Mouse (Mus musculus) heart, embryonic 15.5 days (tissue): ENCODE results near the gene Gramd4. TPM values are rescaled to one million over a fixed set of nuclear protein-coding genes. Genes with fewer than 3 reads are reported as not detected.
A peak's percentile ranks its signal among the peaks of the same experiment; 100 is the strongest.

Experiments
- ATAC-seq: fragments of 200-750 bp; cut with Nextera tagmentation; replicated peaks from 2 replicates; pipeline ENCODE4 v1.8.0; 2017; ENCODE audit warnings: low read depth, moderate TSS enrichment; ENCODE audit not compliant: insufficient number of reproducible peaks, insufficient read depth, low FRiP score
- H3K27ac ChIP-seq: fragments of 300-500 bp; sonication (generic); 2 replicates; pipeline ENCODE4 v1.5.1; 2015; ENCODE audit warnings: mild to moderate bottlenecking, inconsistent platforms
- H3K27me3 ChIP-seq: fragments of 300-500 bp; sonication (generic); 2 replicates; pipeline ENCODE4 v1.6.1; 2015; ENCODE audit warnings: inconsistent platforms
- H3K36me3 ChIP-seq: fragments of 300-500 bp; sonication (generic); 2 replicates; pipeline ENCODE4 v1.6.1; 2015; ENCODE audit warnings: mild to moderate bottlenecking, inconsistent platforms
- H3K4me1 ChIP-seq: fragments of 300-500 bp; sonication (generic); replicated peaks from 2 replicates; pipeline ENCODE4 v1.6.1; 2015; ENCODE audit warnings: inconsistent platforms
- H3K4me2 ChIP-seq: fragments of 300-500 bp; sonication (generic); 2 replicates; pipeline ENCODE4 v1.6.1; 2015; ENCODE audit warnings: inconsistent platforms, mild to moderate bottlenecking, moderate library complexity
- H3K4me3 ChIP-seq: fragments of 300-500 bp; sonication (generic); 2 replicates; pipeline ENCODE4 v1.5.1; 2015; ENCODE audit warnings: mild to moderate bottlenecking, inconsistent platforms
- H3K9ac ChIP-seq: fragments of 300-500 bp; sonication (generic); 2 replicates; pipeline ENCODE4 v1.6.1; 2015; ENCODE audit warnings: mild to moderate bottlenecking, inconsistent platforms
- H3K9me3 ChIP-seq: fragments of 300-500 bp; sonication (generic); replicated peaks from 2 replicates; pipeline ENCODE4 v1.6.1; 2016; ENCODE audit warnings: inconsistent platforms
- WGBS: fragments of 180-500 bp; shearing (Covaris S2); methylation state at CpG from one replicate; pipeline ENCODE4 v1.1.7; 2015; ENCODE audit warnings: mixed read lengths; 5-methylcytosine and 5-hydroxymethylcytosine counted together
- polyA plus RNA-seq: library from polyadenylated mRNA; unstranded; fragments of >200 nt; fragmentation: Nextera tagmentation; extraction: Ambion mirVana; gene quantifications from 2 replicates; pipeline ENCODE4 v1.2.1, GENCODE M21; 2015

Gene Gramd4
- polyA plus RNA-seq, 1 experiment from 2014 or later = 16.9 TPM

DNA sequence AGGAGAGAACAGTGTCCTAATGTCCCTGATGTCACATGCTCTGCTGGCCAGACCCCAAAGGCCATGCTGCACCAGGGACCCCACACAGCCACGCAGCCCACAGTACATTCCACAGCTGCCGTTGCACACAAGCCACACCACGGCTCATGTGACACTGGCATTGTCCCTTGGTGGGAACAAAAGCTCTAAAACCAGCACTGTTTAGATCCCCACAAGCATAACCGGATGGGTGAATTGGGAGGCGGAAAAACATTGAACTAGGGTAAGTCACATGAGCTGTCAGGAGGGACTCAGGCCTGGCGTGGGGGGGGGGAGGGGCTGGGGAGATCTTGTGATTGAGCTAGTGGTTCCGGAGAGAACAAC, 111.0 kb downstream of the Gramd4 start:
- Histone ChIP-seq H3K4me3 (no peak overlapping the region), H3K27me3 (no peaks in the 10 kb centered on the region), H3K4me1 (peaks cover 61% of the 10 kb centered on the region), H3K27ac (peak overlapping the region; percentile 59; the same call in 1 of the 2 replicates), H3K4me2 (peak overlapping the region; percentile 36; the same call in 1 of the 2 replicates), H3K9me3 (no peaks in the 10 kb centered on the region), H3K36me3 (peaks cover 9% of the 10 kb centered on the region; the same call in 1 of the 2 replicates), H3K9ac (no peak overlapping the region)
- ATAC-seq = no peak
- 31% methylated on average over 7 of the region's 7 CpGs for WGBS

DNA sequence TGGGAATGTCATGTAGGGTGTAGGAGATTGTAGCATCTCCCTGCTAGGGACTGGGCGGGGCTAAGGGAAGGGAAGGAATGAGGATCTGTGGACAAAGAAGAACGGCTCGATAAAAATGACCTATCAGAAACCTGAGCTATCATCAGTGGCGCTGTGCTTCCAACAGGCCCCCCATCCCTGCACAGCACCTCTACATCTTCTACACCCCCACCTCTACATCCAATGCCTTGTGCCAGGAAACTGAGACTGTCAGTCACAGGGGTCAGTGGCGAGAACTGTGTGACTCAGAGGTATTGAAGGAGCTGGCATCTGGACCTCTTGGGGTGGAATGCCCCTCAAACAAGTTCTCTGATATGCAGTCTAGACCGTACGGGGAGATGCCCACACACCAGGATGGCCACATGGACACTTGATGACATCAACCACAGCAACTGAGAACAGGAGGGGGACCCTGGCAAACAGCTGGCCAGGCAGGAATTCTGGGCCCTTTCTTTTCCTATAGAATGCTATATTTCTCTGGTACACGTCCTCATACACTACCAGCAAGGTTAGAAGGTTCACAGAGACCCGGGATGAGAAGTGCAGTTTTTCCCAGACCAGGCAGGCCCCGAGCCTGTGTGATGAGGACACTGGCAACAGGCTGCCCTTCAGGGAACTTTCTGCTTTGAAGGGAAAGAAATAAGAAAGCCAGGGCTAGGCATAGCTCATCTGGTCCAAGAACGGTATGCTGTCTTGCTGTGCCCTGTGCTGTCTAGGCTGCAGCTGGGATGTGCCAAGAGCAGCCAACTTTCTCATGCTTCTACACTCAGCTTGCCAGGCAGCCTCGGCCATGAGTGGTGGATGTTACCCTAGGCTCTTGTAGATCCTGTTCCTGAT, 111.7 kb downstream of the Gramd4 start:
- ATAC-seq = 0 out of 2 replicates have a peak, but pooled peaks have one; percentile 14

DNA sequence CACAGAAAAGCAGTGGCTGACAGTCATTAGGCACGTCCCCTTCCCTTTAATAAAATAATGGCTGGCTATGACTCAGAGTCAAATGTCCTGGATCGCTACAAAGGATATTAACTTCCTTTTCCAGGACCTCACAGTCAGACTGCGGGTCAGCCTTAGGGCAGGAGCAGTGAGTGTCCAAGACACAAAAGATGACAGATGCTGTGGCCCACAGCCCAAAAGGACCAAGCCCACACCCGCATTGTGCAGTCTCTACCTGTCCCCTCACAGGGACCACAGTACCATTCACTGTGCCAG, 112.3 kb downstream of the Gramd4 start:
- 0 out of 2 replicates have a peak, but pooled peaks have one; percentile 23 for ATAC-seq
- Histone ChIP-seq H3K4me2 (no peak overlapping the region), H3K9me3 (no peaks in the 10 kb centered on the region), H3K9ac (no peak overlapping the region), H3K36me3 (peaks cover under 1% of the 10 kb centered on the region; the same call in 1 of the 2 replicates), H3K27ac (peak overlapping the region; percentile 61), H3K4me3 (no peak overlapping the region), H3K27me3 (0 out of 2 replicates have a peak, but pooled peaks cover under 1% of the 10 kb centered on the region), H3K4me1 (peaks cover 74% of the 10 kb centered on the region)
- WGBS = 72% methylated on average over 4 of the region's 4 CpGs

More for the DNA sequence above, 111.7 kb downstream of the Gramd4 start:
- Histone ChIP-seq H3K4me2 (peak overlapping the region; percentile 36; the same call in 1 of the 2 replicates), H3K27ac (peak overlapping the region; percentile 61), H3K4me3 (no peak overlapping the region), H3K36me3 (peaks cover 5% of the 10 kb centered on the region; the same call in 1 of the 2 replicates), H3K4me1 (peaks cover 68% of the 10 kb centered on the region), H3K9ac (no peak overlapping the region), H3K9me3 (no peaks in the 10 kb centered on the region), H3K27me3 (no peaks in the 10 kb centered on the region)
- WGBS = 57% methylated on average over 12 of the region's 12 CpGs

DNA sequence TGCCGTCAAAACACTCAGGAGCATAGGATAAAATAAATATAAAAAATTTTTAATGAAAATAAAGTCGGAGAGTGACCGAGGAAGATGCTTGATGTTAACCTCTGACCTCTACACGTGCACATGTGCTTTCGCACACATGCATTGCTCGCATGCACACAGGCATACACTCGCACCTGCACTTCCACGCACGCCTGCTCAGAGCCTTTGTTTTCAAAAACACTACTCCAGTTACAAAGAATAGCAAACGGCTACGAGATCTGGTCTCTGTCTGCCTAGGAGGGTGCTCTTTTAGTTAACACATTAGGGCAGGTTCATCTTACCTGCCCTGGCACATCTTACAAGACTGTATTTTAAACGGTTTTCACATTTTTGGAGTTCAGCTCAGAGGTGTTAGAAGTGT, 113.8 kb downstream of the Gramd4 start:
- no peak for ATAC-seq
- no peak overlapping the region for H3K27ac ChIP-seq
- WGBS = 68% methylated on average over 12 of the region's 12 CpGs
- no peaks in the 10 kb centered on the region for H3K9me3 ChIP-seq
- 0 out of 2 replicates have a peak, but pooled peaks cover 3% of the 10 kb centered on the region for H3K27me3 ChIP-seq
- H3K4me2 ChIP-seq = no peak overlapping the region
- H3K4me1 ChIP-seq = peaks cover 87% of the 10 kb centered on the region
- H3K4me3 ChIP-seq = no peak overlapping the region
- no peaks in the 10 kb centered on the region for H3K36me3 ChIP-seq
- H3K9ac ChIP-seq = no peak overlapping the region

DNA sequence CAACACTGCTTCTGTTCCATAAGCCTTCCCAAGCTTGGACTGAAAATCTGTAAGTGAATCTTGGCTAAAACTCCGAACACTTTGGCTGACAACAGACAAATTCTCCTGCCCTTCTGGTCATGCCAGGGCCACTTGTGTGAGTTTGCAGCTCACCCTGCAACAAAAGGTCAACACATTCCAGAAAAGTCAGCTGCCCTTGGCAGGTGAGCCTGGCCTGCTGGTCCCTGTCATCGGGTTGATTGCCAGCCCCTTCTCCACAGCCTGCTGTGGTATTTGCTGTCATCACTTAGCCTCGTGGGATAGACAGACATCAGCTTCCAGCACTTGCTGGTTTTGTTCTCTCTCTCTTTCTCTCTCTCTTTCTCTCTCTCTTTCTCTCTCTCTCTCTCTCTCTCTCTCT, 114.6 kb downstream of the Gramd4 start:
- ATAC-seq = peak; percentile 47
- 19% methylated on average over 3 of the region's 3 CpGs for WGBS

DNA sequence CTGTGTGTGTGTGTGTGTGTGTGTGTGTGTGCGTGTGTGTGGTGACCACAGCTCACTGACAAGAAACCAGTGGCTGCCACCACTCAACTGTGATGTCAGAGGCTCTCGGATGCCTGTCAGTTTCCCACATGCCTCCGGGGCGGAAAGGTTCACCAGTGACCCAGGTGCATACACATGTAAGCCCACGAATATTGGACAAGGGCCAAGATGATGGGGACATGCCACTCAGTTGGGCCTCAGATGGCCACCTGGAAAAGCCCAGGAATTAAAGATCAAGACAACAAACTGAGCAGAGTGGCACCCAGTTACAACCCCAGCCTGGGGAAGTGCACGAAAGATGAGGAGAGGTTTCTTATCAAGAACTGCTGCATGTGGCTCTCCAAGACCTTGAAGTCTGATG, 115.0 kb downstream of the Gramd4 start:
- Histone ChIP-seq H3K27me3 (0 out of 2 replicates have a peak, but pooled peaks cover 3% of the 10 kb centered on the region), H3K9me3 (no peaks in the 10 kb centered on the region), H3K4me3 (no peak overlapping the region), H3K27ac (peak overlapping the region; percentile 73), H3K4me2 (peak overlapping the region; percentile 33), H3K4me1 (peaks cover 94% of the 10 kb centered on the region), H3K36me3 (no peaks in the 10 kb centered on the region), H3K9ac (no peak overlapping the region)
- ATAC-seq = no peak
- 30% methylated on average over 6 of the region's 6 CpGs for WGBS

More for the DNA sequence above, 114.6 kb downstream of the Gramd4 start:
- H3K9ac ChIP-seq = no peak overlapping the region
- H3K36me3 ChIP-seq = no peaks in the 10 kb centered on the region
- H3K9me3 ChIP-seq = no peaks in the 10 kb centered on the region
- H3K4me1 ChIP-seq = peaks cover 95% of the 10 kb centered on the region
- peak overlapping the region; percentile 73 for H3K27ac ChIP-seq
- peak overlapping the region; percentile 33 for H3K4me2 ChIP-seq
- H3K27me3 ChIP-seq = 0 out of 2 replicates have a peak, but pooled peaks cover 3% of the 10 kb centered on the region
- H3K4me3 ChIP-seq = no peak overlapping the region

DNA sequence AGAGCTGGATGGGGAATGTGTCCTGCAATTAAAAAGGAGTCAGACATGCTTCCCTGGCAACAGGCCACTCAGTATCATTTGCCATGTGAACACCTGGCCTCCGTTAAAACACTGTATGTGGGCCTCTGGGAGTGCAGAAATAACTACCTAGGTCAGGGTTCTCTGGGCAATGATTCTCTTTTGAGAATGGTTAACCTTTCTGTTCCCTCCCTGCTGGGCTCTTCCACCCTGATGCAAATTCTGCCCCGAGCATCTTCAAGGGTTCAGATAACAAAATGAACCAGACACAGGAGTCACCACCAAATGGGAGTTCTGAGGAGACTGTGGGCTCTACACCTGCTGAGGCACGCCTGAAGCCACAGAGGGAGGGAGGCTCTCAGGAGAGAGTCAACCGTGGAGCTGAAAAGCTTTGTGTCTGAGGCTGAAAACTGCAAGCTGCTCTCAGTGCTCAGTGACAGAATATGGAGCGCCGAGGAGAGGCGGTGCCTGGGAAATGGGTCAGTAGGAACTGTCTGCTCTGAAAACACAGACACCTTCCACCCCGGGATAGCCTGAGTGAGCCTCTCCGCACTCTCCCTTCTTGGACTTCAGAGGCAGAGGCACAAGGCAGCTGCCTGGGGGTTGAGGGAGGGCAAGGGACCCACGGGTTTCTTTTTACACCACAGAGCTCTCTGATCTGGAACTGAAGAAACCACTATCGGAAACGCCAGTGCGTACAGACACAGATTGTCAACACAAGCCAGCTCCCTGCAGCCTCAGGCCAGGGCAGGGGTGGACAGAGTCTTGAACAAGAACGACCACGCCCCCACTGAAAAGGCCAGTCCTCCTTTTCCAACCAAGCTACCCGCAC, 115.9 kb downstream of the Gramd4 start:
- Histone ChIP-seq H3K4me2 (peak overlapping the region; percentile 35; the same call in 1 of the 2 replicates), H3K4me3 (no peak overlapping the region), H3K27ac (peak overlapping the region; percentile 73), H3K9me3 (no peaks in the 10 kb centered on the region), H3K36me3 (no peaks in the 10 kb centered on the region), H3K9ac (no peak overlapping the region), H3K27me3 (0 out of 2 replicates have a peak, but pooled peaks cover 3% of the 10 kb centered on the region), H3K4me1 (peaks cover 90% of the 10 kb centered on the region)
- WGBS = 29% methylated on average over 16 of the region's 16 CpGs
- no peak for ATAC-seq

DNA sequence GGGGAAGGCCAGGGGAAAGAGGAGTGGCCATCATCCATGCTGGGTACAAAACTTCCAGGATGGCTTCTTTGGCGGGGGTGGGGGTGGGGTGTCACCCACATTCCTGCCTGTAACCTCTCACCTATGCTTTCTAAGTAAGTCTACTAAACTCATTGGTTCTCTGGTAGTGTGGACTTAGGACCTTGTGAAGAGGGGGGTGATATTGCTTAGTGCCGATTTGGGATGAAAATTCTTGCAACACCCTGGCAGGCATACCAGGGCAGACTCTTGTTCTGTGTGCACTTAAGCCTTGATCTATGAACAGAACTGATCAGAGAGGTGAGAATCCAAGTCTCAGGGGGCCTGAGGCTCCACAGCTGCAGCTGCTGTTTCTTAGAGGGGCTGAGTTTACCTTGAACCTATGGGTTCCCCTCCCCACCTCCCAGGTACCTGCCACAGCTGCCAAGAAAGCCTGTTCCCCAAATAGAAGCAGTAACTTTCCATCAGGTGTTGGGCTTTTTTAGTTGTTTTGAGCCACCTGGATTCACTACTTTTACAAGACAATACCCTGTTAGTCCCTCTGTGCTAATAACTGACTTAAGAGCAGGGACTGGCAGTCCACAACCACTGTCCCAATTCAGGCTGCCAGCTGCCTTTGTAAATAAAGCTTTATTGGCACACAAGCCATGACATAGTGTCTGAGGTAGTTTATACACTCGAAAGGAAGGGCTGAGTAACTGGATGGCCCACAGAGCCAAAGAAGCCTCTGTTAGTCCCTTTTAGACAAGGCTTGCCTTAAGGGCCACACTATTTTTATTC, 118.0 kb downstream of the Gramd4 start:
- Histone ChIP-seq H3K27me3 (0 out of 2 replicates have a peak, but pooled peaks cover 3% of the 10 kb centered on the region), H3K36me3 (no peaks in the 10 kb centered on the region), H3K4me3 (no peak overlapping the region), H3K9ac (no peak overlapping the region), H3K4me1 (peaks cover 70% of the 10 kb centered on the region), H3K27ac (no peak overlapping the region), H3K4me2 (no peak overlapping the region), H3K9me3 (no peaks in the 10 kb centered on the region)
- WGBS = 78% methylated on average over 3 of the region's 3 CpGs
- ATAC-seq = no peak

DNA sequence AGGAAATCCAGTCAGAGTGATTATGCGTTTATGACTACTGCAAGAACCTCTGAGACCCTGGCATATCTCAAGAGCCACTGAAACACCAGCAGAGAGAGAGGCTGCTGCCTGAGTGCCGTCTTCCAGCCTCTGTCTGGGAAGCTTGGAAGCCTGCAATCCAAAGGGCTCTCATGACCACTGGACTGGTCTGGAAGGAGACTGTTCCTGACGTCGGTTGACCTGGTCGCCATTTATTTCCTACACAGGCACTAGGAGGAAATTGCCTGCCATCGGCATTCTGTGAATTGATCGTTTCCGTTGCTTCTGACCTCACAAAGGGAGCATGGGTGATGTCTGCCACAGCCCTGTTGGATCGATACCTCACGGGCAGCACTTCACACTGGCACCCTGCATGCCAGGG, 118.7 kb downstream of the Gramd4 start:
- no peaks in the 10 kb centered on the region for H3K9me3 ChIP-seq
- ATAC-seq = no peak
- no peak overlapping the region for H3K4me2 ChIP-seq
- peaks cover 65% of the 10 kb centered on the region for H3K4me1 ChIP-seq
- H3K9ac ChIP-seq = no peak overlapping the region
- no peaks in the 10 kb centered on the region for H3K36me3 ChIP-seq
- H3K27me3 ChIP-seq = 0 out of 2 replicates have a peak, but pooled peaks cover 3% of the 10 kb centered on the region
- 73% methylated on average over 10 of the region's 10 CpGs for WGBS
- H3K27ac ChIP-seq = 0 out of 2 replicates have a peak overlapping the region, but pooled peaks have one; percentile 5
- no peak overlapping the region for H3K4me3 ChIP-seq

DNA sequence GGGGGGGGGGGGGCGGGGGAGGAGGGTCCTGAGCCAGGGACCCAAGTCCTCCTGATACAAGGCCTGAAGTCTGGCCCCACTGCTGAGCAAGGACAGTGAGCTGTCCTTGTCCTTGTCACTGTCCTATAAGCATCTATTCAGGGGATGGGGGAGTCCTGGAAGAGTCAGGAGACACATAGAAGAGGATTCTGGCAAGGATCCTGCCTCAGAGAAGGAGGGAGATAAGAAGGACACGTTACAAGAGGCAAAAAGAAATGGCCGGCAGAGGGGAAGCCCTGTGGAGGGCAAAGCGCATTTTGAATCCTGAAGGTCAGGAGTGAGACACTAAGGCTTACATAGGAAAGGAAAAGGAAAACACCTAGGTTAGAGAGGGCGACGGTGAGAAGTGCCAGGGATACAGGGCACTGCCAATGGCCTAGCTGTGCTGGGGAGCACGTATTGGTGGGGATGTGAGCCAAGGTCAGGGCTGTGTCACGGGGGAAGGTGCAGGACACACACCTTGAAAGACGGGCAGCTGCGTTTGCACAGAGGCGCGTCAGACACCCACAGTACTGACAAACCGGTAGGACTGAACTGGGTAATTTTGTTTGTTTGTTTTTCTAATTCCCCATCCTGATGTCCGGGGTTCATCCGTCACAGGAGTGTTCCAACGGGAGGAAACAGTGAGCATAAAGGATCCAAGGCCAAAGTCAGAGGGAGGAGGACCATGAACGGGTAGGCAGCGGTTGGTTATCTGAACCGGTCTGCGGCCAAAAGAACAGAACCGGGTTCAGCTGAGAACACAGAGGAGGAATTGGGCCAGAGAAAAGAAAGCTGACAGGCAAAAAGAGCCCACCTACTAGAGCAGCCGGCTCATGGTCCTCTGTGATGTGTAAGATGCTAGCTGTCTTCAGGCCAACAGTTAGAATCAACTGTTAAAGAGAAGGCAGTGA, 119.5 kb downstream of the Gramd4 start:
- no peaks in the 10 kb centered on the region for H3K9me3 ChIP-seq
- 53% methylated on average over 22 of the region's 22 CpGs for WGBS
- H3K4me1 ChIP-seq = peaks cover 65% of the 10 kb centered on the region
- no peaks in the 10 kb centered on the region for H3K36me3 ChIP-seq
- ATAC-seq = no peak
- no peak overlapping the region for H3K4me2 ChIP-seq
- H3K27ac ChIP-seq = peak overlapping the region; percentile 4; the same call in 1 of the 2 replicates
- H3K4me3 ChIP-seq = no peak overlapping the region
- H3K9ac ChIP-seq = no peak overlapping the region
- 0 out of 2 replicates have a peak, but pooled peaks cover 3% of the 10 kb centered on the region for H3K27me3 ChIP-seq
